Mouse (Mus musculus) limb, embryonic 12.5 days (tissue): ENCODE measurements around the gene 9430015G10Rik. TPM values are rescaled to one million over a fixed set of nuclear protein-coding genes. Genes with fewer than 3 reads are reported as not detected.

Experiments used
- ATAC-seq: fragments of 200-750 bp; cut with Nextera tagmentation; 2 replicates; pipeline ENCODE4 v1.8.0; 2017; ENCODE audit warnings: low read depth, moderate TSS enrichment; ENCODE audit not compliant: insufficient number of reproducible peaks, insufficient read depth, low FRiP score, low TSS enrichment
- H3K27ac ChIP-seq: fragments of 300-500 bp; sonication (generic); 2 replicates; pipeline ENCODE4 v1.5.1; 2016; ENCODE audit warnings: mild to moderate bottlenecking, moderate library complexity
- H3K27me3 ChIP-seq: fragments of 300-500 bp; sonication (generic); 2 replicates; pipeline ENCODE4 v1.6.1; 2016; ENCODE audit warnings: mild to moderate bottlenecking, moderate library complexity
- H3K36me3 ChIP-seq: fragments of 300-500 bp; sonication (generic); 2 replicates; pipeline ENCODE4 v1.6.1; 2016; ENCODE audit warnings: mild to moderate bottlenecking, moderate library complexity
- H3K4me1 ChIP-seq: fragments of 300-500 bp; sonication (generic); replicated peaks from 2 replicates; pipeline ENCODE4 v1.6.1; 2016
- H3K4me2 ChIP-seq: fragments of 300-500 bp; sonication (generic); 2 replicates; pipeline ENCODE4 v1.6.1; 2016; ENCODE audit warnings: mild to moderate bottlenecking, moderate library complexity
- H3K4me3 ChIP-seq: fragments of 300-500 bp; sonication (generic); replicated peaks from 2 replicates; pipeline ENCODE4 v1.5.1; 2016; ENCODE audit warnings: mild to moderate bottlenecking
- H3K9ac ChIP-seq: fragments of 300-500 bp; sonication (generic); replicated peaks from 2 replicates; pipeline ENCODE4 v1.6.1; 2016; ENCODE audit warnings: mild to moderate bottlenecking, moderate library complexity
- H3K9me3 ChIP-seq: fragments of 300-500 bp; sonication (generic); 2 replicates; pipeline ENCODE4 v1.6.1; 2016; ENCODE audit warnings: mild to moderate bottlenecking, moderate library complexity
- WGBS: fragments of 180-500 bp; shearing (Covaris S2); methylation state at CpG from one replicate; pipeline ENCODE4 v1.1.7; 2016; 5-methylcytosine and 5-hydroxymethylcytosine counted together
- polyA plus RNA-seq: library from polyadenylated mRNA; unstranded; fragments of >200 nt; fragmentation: Nextera tagmentation; extraction: Ambion mirVana; gene quantifications from 2 replicates; pipeline ENCODE4 v1.2.1, GENCODE M21; 2016

The 9430015G10Rik gene
- polyA plus RNA-seq, 1 experiment from 2014 or later: 59.9 TPM

- H3K9me3 ChIP-seq: no peaks in the 10 kb centered on the region
- no peak overlapping the region for H3K27ac ChIP-seq
- H3K4me2 ChIP-seq: no peak overlapping the region
- H3K36me3 ChIP-seq: no peaks in the 10 kb centered on the region
- WGBS: 91% methylated on average over 5 of the region's 5 CpGs
- no peak overlapping the region for H3K4me3 ChIP-seq
- H3K9ac ChIP-seq: no peak overlapping the region
- H3K4me1 ChIP-seq: no peaks in the 10 kb centered on the region
- no peaks in the 10 kb centered on the region for H3K27me3 ChIP-seq
- no peak for ATAC-seq
Measured at GRCm38 (mm10) chr4:156100501-156100900, 9.3 kb upstream of the 9430015G10Rik start.

- H3K4me1 ChIP-seq: no peaks in the 10 kb centered on the region
- no peaks in the 10 kb centered on the region for H3K9me3 ChIP-seq
- 45% methylated on average over 3 of the region's 3 CpGs for WGBS
- no peak overlapping the region for H3K4me3 ChIP-seq
- no peak for ATAC-seq
- H3K36me3 ChIP-seq: no peaks in the 10 kb centered on the region
- H3K4me2 ChIP-seq: no peak overlapping the region
- no peak overlapping the region for H3K9ac ChIP-seq
- H3K27me3 ChIP-seq: no peaks in the 10 kb centered on the region
- no peak overlapping the region for H3K27ac ChIP-seq
Measured at GRCm38 (mm10) chr4:156101481-156101903, 8.3 kb upstream of the 9430015G10Rik start.

GRCm38 (mm10) chr4:156103342-156103741, 6.4 kb upstream of the 9430015G10Rik start:
- no peak overlapping the region for H3K4me3 ChIP-seq
- no peaks in the 10 kb centered on the region for H3K9me3 ChIP-seq
- 79% methylated on average over 4 of the region's 4 CpGs for WGBS
- no peaks in the 10 kb centered on the region for H3K27me3 ChIP-seq
- no peaks in the 10 kb centered on the region for H3K36me3 ChIP-seq
- no peak for ATAC-seq
- H3K4me1 ChIP-seq: no peaks in the 10 kb centered on the region
- no peak overlapping the region for H3K9ac ChIP-seq
- H3K4me2 ChIP-seq: no peak overlapping the region
- no peak overlapping the region for H3K27ac ChIP-seq

- H3K27ac ChIP-seq: peak overlapping the region; percentile 64; the same call in 1 of the 2 replicates
- no peaks in the 10 kb centered on the region for H3K9me3 ChIP-seq
- H3K27me3 ChIP-seq: no peaks in the 10 kb centered on the region
- peaks cover 3% of the 10 kb centered on the region; the same call in 1 of the 2 replicates for H3K36me3 ChIP-seq
- H3K4me1 ChIP-seq: 0 out of 2 replicates have a peak, but pooled peaks cover 7% of the 10 kb centered on the region
- peak overlapping the region; percentile 75 for H3K4me3 ChIP-seq
- ATAC-seq: peak; percentile 18; the same call in 1 of the 2 replicates
- H3K4me2 ChIP-seq: peak overlapping the region; percentile 62
- 35% methylated on average over 13 of the region's 13 CpGs for WGBS
- H3K9ac ChIP-seq: peak overlapping the region; percentile 91
Measured at GRCm38 (mm10) chr4:156108606-156109546, 906 bp upstream of the 9430015G10Rik start.

- no peak overlapping the region for H3K27ac ChIP-seq
- ATAC-seq: no peak
- H3K36me3 ChIP-seq: peaks cover 87% of the 10 kb centered on the region
- no peaks in the 10 kb centered on the region for H3K9me3 ChIP-seq
- no peaks in the 10 kb centered on the region for H3K4me1 ChIP-seq
- no peak overlapping the region for H3K4me2 ChIP-seq
- no peak overlapping the region for H3K9ac ChIP-seq
- 95% methylated on average over 7 of the region's 7 CpGs for WGBS
- no peaks in the 10 kb centered on the region for H3K27me3 ChIP-seq
- H3K4me3 ChIP-seq: no peak overlapping the region
Measured at GRCm38 (mm10) chr4:156124077-156124476, 14.3 kb downstream of the 9430015G10Rik start.

GRCm38 (mm10) chr4:156125393-156125792, 15.6 kb downstream of the 9430015G10Rik start:
- H3K9ac ChIP-seq: no peak overlapping the region
- WGBS: 93% methylated on average over 6 of the region's 6 CpGs
- H3K36me3 ChIP-seq: peaks cover 74% of the 10 kb centered on the region
- no peaks in the 10 kb centered on the region for H3K4me1 ChIP-seq
- H3K27ac ChIP-seq: no peak overlapping the region
- no peak for ATAC-seq
- no peaks in the 10 kb centered on the region for H3K9me3 ChIP-seq
- H3K27me3 ChIP-seq: no peaks in the 10 kb centered on the region
- H3K4me3 ChIP-seq: no peak overlapping the region
- no peak overlapping the region for H3K4me2 ChIP-seq

- H3K27ac ChIP-seq: no peak overlapping the region
- no peak overlapping the region for H3K9ac ChIP-seq
- H3K36me3 ChIP-seq: peaks cover 60% of the 10 kb centered on the region
- no peak for ATAC-seq
- H3K4me2 ChIP-seq: no peak overlapping the region
- no peak overlapping the region for H3K4me3 ChIP-seq
- H3K27me3 ChIP-seq: no peaks in the 10 kb centered on the region
- no peaks in the 10 kb centered on the region for H3K9me3 ChIP-seq
- no peaks in the 10 kb centered on the region for H3K4me1 ChIP-seq
- 89% methylated on average over 7 of the region's 7 CpGs for WGBS
Measured at GRCm38 (mm10) chr4:156126841-156127240, 17.1 kb downstream of the 9430015G10Rik start.

- WGBS: 86% methylated on average over 5 of the region's 5 CpGs
- H3K9ac ChIP-seq: no peak overlapping the region
- no peak overlapping the region for H3K4me3 ChIP-seq
- H3K27me3 ChIP-seq: no peaks in the 10 kb centered on the region
- H3K36me3 ChIP-seq: peaks cover 41% of the 10 kb centered on the region
- no peak overlapping the region for H3K27ac ChIP-seq
- ATAC-seq: no peak
- H3K4me1 ChIP-seq: no peaks in the 10 kb centered on the region
- H3K4me2 ChIP-seq: no peak overlapping the region
- no peaks in the 10 kb centered on the region for H3K9me3 ChIP-seq
Measured at GRCm38 (mm10) chr4:156128746-156129145, 19.0 kb downstream of the 9430015G10Rik start.

- no peak for ATAC-seq
- H3K4me1 ChIP-seq: no peaks in the 10 kb centered on the region
- no peaks in the 10 kb centered on the region for H3K9me3 ChIP-seq
- no peak within 1 kb of the TSS for H3K4me3 ChIP-seq
- H3K27me3 ChIP-seq: no peaks in the 10 kb centered on the region
- peaks cover 24% of the 10 kb centered on the region for H3K36me3 ChIP-seq
- no peak within 1 kb of the TSS for H3K9ac ChIP-seq
- no peak within 1 kb of the TSS for H3K4me2 ChIP-seq
- H3K27ac ChIP-seq: no peak within 1 kb of the TSS
- 80% methylated on average over 15 of the region's 15 CpGs for whole genome bisulfite sequencing
Measured at GRCm38 (mm10) chr4:156130436-156130835, 20.7 kb downstream of the 9430015G10Rik start, which contains the start of gene Rnf223. Gene Rnf223 (plus strand): TSS chr4:156130513.

GRCm38 (mm10) chr4:156130940-156131339, 21.2 kb downstream of the 9430015G10Rik start:
- H3K4me1 ChIP-seq: no peaks in the 10 kb centered on the region
- H3K9me3 ChIP-seq: no peaks in the 10 kb centered on the region
- H3K27me3 ChIP-seq: no peaks in the 10 kb centered on the region
- H3K36me3 ChIP-seq: peaks cover 19% of the 10 kb centered on the region
- no peak overlapping the region for H3K27ac ChIP-seq
- no peak overlapping the region for H3K4me3 ChIP-seq
- 87% methylated on average over 10 of the region's 10 CpGs for WGBS
- no peak overlapping the region for H3K4me2 ChIP-seq
- ATAC-seq: no peak
- H3K9ac ChIP-seq: no peak overlapping the region

GRCm38 (mm10) chr4:156133334-156133733, 23.6 kb downstream of the 9430015G10Rik start:
- Histone ChIP-seq H3K4me3 (no peak overlapping the region), H3K27ac (no peak overlapping the region), H3K36me3 (no peaks in the 10 kb centered on the region), H3K4me1 (no peaks in the 10 kb centered on the region), H3K9ac (no peak overlapping the region), H3K9me3 (peaks cover 3% of the 10 kb centered on the region; the same call in 1 of the 2 replicates), H3K27me3 (no peaks in the 10 kb centered on the region), H3K4me2 (no peak overlapping the region)
- no peak for ATAC-seq
- WGBS: 76% methylated on average over 5 of the region's 5 CpGs
